Mouse (Mus musculus): Measurements from ENCODE around the gene Tyw3. TPM values are rescaled to one million over a fixed set of nuclear protein-coding genes. Genes with fewer than 3 reads are reported as not detected.

Tyw3 gene
- polyA plus RNA-seq, 1 experiment from 2014 or later = 8.1 TPM

DNA sequence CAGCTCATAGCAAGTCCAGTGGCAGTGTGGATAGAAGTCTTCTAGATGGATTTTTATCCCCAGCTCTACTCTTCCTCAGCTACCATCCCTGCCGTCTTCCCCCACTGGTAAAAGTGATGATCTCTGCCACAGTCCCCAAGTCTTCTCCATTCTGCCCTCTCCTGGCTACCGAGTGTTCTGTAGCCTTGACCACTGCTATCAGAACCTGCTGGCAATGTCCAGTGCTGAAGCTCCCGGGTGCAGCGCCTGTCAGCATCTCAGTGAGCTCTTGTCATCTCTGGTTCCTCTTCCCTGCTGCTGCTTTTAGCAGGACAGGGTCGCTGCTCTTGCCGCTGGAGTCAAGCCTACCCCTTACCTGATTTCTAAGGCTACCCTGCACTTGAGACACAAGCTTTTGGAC is 70.3 kb downstream of the Tyw3 start:
- no peaks in the 10 kb centered on the region for H3K4me1 ChIP-seq (replicated peaks)
- no peaks in the 10 kb centered on the region; the same call in 1 of the 2 replicates for H3K27me3 ChIP-seq
- ATAC-seq (replicated peaks; ENCODE audit: insufficient number of reproducible peaks, insufficient read depth, low FRiP score, low read depth) = no peak

More for the DNA sequence above, 70.3 kb downstream of the Tyw3 start:
- WGBS = 16% methylated on average over 6 of the region's 6 CpGs
- Histone ChIP-seq H3K27ac (no peak overlapping the region), H3K4me3 (no peak overlapping the region), H3K9me3 (replicated peaks) (no peaks in the 10 kb centered on the region), H3K36me3 (no peaks in the 10 kb centered on the region), H3K4me2 (no peak overlapping the region), H3K9ac (no peak overlapping the region)

Other genes starting within 250 kb of the Tyw3 start
- 9.2 and 9.6 TPM in 2 replicates for gene Cryz, start 393 bp downstream of the Tyw3 start, polyA plus RNA-seq (2015; fragmentation: Nextera tagmentation; extraction: Ambion mirVana)
- gene Erich3, start 66.8 kb upstream of the Tyw3 start, polyA plus RNA-seq (2015; fragmentation: Nextera tagmentation; extraction: Ambion mirVana) = 0.15 and 0.68 TPM in 2 replicates

Data from heart, embryonic 15.5 days (tissue).